Mouse (Mus musculus): ENCODE results near the gene Prg3.

DNA sequence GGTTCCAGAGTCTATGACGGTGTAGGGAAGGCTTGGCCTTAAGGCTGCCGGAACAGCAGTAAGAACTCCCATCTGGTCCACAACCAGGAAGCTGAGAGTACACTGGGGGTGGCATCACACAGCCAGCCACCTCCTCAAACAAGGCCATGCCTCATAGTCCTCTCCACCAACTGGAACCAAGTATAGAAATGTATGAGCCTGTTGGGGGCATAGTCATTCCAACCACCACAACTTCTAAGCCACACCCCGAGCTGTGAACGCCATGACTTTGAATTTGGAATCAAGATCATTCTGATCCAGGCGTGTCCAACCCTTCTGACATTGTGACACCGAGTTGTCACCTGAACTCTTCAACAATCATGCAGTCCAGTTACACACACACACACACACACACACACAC lies 48.3 kb upstream of the Prg3 start:
- no peak for TF ChIP-seq POLR2A (IDR thresholded peaks at IDR 0.05; ENCODE audit: extremely low read depth, insufficient read depth, low read length)
- no peak for TF ChIP-seq CTCF (IDR thresholded peaks at IDR 0.05; ENCODE audit: extremely low read depth, insufficient read depth, low read length)

All from cortical plate, adult 2 months (tissue).